Mouse (Mus musculus) urinary bladder, adult 2 months (tissue): ENCODE results near the gene Pold1. TPM values are rescaled to one million over a fixed set of nuclear protein-coding genes. Genes with fewer than 3 reads are reported as not detected.

Experiments
- DNase-seq: peaks from one replicate; pipeline ENCODE4 v3.0.0; 2022; ENCODE audit warnings: low spot score
- polyA plus RNA-seq: library from polyadenylated mRNA; depleted of rRNA; stranded (reverse); fragments of >200 nt; gene quantifications from 2 replicates; pipeline ENCODE4 v1.2.3, GENCODE M21; 2012

The Pold1 gene
- polyA plus RNA-seq, 1 experiment: 19.7 TPM

- no peak for DNase-seq
These were observed 2.4 kb downstream of the Pold1 start for GRCm38 (mm10) chr7:44546274-44546673.

- no peak for DNase-seq
These were observed 5.6 kb downstream of the Pold1 start for GRCm38 (mm10) chr7:44543071-44543470.

GRCm38 (mm10) chr7:44542555-44542954 is 6.1 kb downstream of the Pold1 start:
- no peak for DNase-seq

- no peak for DNase-seq
These were observed 9.7 kb downstream of the Pold1 start for GRCm38 (mm10) chr7:44538756-44539624.

GRCm38 (mm10) chr7:44537496-44537895 is 11.2 kb downstream of the Pold1 start:
- no peak for DNase-seq

- DNase-seq: no peak
These were observed 11.6 kb downstream of the Pold1 start for GRCm38 (mm10) chr7:44537009-44537408.

GRCm38 (mm10) chr7:44536590-44536968 is 12.1 kb downstream of the Pold1 start:
- no peak for DNase-seq

GRCm38 (mm10) chr7:44535657-44536589 is 12.7 kb downstream of the Pold1 start:
- no peak for DNase-seq

GRCm38 (mm10) chr7:44534656-44535441 is 13.8 kb downstream of the Pold1 start:
- DNase-seq: no peak

GRCm38 (mm10) chr7:44534242-44534641 is 14.4 kb downstream of the Pold1 start:
- DNase-seq: no peak

- no peak for DNase-seq
These were observed 15.0 kb downstream of the Pold1 start for GRCm38 (mm10) chr7:44533746-44534045.

GRCm38 (mm10) chr7:44532918-44533745 is 15.5 kb downstream of the Pold1 start:
- DNase-seq: no peak

- no peak for DNase-seq
These were observed 16.5 kb downstream of the Pold1 start, which contains the start of gene Spib for GRCm38 (mm10) chr7:44531946-44532732. Spib (minus strand) TSS chr7:44532071.

GRCm38 (mm10) chr7:44531207-44531606 is 17.4 kb downstream of the Pold1 start:
- DNase-seq: no peak

GRCm38 (mm10) chr7:44530507-44530906 is 18.1 kb downstream of the Pold1 start:
- DNase-seq: no peak

- DNase-seq: no peak
These were observed 19.1 kb downstream of the Pold1 start for GRCm38 (mm10) chr7:44529518-44529917.

GRCm38 (mm10) chr7:44527483-44528398 is 20.9 kb downstream of the Pold1 start:
- DNase-seq: no peak

- no peak for DNase-seq
These were observed 22.1 kb downstream of the Pold1 start for GRCm38 (mm10) chr7:44526414-44527154.
